Mouse (Mus musculus): ENCODE measurements around the gene Ccdc88a.

- TF ChIP-seq CTCF (conservative IDR thresholded peaks at IDR 0.05; ENCODE audit: low read length) (no peak), POU5F1 (IDR thresholded peaks at IDR 0.05; ENCODE audit: borderline replicate concordance, low read length) (no peak), NANOG (IDR thresholded peaks at IDR 0.05; ENCODE audit: borderline replicate concordance, low read length) (no peak)
Measured at GRCm38 (mm10) chr11:29546762-29547161, 173.3 kb downstream of the Ccdc88a start.
